Mouse (Mus musculus) cerebral cortex, adult 2 months (tissue): ENCODE data around the gene Mlc1.

Experiments
- WGBS: fragments of 180-500 bp; shearing (Covaris S2); methylation state at CpG from one replicate; pipeline ENCODE4 v1.1.7; 2018; 5-methylcytosine and 5-hydroxymethylcytosine counted together

The Mlc1 gene

GRCm38 (mm10) chr15:88978281-88979137 lies at the start of gene Mlc1:
Mlc1 (minus strand) TSS chr15:88979007.
- WGBS = 62% methylated on average over 10 of the region's 10 CpGs

DNA sequence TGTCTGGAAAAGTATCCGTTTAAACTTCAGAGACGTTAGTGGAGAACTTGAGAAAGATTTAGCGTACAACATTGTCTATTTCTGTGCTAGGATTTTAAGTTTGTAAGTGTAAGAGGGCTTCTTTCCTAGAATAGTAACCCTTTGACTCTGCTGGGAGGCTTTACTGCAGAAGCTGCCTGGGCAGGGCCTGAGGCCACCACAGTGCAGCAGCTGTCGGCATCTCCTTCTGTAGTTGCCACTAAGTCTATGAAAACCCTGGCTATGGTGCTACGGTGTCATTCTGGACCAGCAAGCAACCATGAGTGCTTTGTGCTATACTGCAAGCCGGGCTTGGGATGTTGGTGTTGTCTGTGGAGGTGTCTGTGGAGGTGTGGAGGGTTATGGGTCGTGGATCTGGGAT lies 41.7 kb upstream of the Mlc1 start:
- WGBS = 79% methylated on average over 7 of the region's 7 CpGs

- 86% methylated on average over 7 of the region's 7 CpGs for WGBS
Measured at GRCm38 (mm10) chr15:89020085-89020484, 41.3 kb upstream of the Mlc1 start.

- WGBS = 93% methylated on average over 3 of the region's 3 CpGs
Measured at GRCm38 (mm10) chr15:89016722-89017121, 37.9 kb upstream of the Mlc1 start.

DNA sequence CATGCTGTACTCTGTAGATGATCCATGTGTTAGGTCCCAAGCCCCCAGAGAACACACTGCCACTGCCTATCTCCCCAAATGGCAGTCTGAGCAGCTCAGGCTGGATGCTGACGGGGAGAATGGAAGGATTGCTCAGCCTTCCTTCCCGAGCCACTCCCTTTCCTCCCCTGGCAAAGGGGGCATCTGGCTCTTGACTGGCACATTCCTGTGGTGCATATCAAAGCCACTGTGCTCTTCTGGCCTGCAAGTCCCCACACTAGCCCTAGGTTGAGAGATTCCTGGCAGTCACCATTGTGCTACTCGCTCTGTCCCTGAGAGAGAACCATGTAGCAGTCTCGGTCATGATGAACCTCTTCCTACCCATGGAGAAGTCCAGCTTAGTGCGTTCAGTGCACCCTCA lies 29.0 kb upstream of the Mlc1 start:
- WGBS = 81% methylated on average over 5 of the region's 5 CpGs

DNA sequence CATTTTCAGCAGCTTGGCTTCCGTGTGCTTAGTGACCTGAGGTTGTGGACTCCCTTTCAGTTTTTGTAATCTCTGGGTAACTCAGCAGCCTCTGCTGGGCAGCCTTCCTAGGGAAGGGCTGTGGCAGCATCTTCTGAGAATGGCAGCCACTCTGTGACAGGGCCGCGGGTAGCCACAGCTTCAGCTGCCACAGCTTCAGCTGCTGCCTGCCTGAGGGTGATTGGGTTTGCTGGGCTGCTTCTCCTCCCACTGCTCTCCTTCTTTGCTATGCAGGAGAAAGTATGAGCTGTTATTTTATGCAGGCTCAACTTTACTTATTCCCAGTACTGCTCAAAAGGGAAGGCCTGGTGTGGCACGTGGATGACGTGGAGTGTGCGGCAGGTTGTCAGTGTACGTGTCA lies 28.2 kb upstream of the Mlc1 start:
- 81% methylated on average over 7 of the region's 7 CpGs for WGBS

GRCm38 (mm10) chr15:89001245-89001644 lies 22.4 kb upstream of the Mlc1 start:
- WGBS = 66% methylated on average over 3 of the region's 3 CpGs

DNA sequence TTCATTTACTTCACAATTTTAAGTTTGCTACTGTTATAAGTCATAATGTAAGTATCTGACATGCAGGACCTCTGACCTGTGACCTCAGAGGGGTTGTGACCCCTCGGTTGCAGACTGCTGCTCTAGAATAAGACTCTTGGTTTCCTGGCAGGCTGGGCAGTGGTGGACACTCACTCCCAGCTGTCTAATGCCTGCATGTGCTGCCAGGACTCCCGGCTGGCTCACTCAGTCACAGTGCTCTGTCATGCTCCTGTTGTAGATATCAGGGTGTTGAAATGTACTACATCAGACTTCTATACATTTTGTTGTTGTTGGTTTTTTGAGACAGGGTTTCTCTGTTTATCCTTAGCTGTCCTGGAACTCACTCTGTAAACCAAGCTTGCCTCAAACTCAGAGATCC lies 21.6 kb upstream of the Mlc1 start:
- WGBS = 67% methylated on average over 2 of the region's 2 CpGs

- 75% methylated on average over 2 of the region's 2 CpGs for WGBS
Measured at GRCm38 (mm10) chr15:88999124-88999523, 20.3 kb upstream of the Mlc1 start.

DNA sequence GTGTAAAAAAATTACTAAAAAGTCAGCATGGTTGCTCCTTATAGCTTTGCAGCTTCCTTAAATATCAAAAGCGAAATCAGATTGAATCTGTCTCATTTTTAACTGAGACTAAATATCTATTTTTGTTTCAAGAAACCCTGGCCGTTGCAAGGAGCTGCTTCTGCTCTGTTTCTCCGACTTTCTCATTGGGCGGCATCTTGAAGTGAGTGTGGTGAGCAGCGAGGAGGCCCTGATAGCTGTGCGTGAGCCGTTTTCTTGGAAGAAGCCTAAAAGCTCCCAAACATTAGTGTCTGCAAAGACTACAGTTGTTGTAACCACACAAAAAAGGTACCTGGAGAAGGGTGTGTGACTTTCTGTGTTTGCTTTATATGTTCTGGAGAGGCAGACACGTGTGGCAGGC lies 19.8 kb upstream of the Mlc1 start:
- WGBS = 50% methylated on average over 8 of the region's 8 CpGs

- WGBS = 57% methylated on average over 2 of the region's 2 CpGs
Measured at GRCm38 (mm10) chr15:88989236-88989635, 10.4 kb upstream of the Mlc1 start.

DNA sequence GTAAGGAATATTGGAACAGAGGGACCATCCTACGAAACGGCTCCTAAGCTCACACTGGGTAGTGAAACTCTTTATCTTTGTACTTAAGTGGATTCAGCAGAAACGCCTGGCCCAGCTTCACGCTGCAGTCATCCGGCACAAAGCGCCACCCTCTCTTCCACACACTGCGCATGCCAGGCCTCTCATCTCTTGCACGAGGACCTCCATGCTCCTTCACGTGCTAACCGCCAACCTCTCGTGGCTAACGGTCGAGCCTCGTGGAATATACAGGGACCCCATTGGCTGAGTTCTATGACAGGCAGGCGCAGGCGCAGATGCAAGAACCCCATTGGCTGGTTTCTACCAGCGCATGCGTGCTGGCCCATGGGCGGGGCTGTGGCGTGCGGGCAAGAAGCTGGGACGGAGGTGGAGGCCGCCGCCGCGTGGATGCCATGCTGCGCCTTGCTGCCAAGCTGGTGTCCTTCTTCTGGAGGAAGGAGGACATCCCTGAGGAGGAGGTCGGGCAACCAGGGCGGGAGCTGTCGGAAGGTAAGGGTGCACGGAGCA lies 3.8 kb upstream of the Mlc1 start, which contains the start of gene Mov10l1:
TSS of gene Mov10l1 (plus strand) at position 376 of the 546 bp plus-strand sequence.
- WGBS = 95% methylated on average over 31 of the region's 31 CpGs

DNA sequence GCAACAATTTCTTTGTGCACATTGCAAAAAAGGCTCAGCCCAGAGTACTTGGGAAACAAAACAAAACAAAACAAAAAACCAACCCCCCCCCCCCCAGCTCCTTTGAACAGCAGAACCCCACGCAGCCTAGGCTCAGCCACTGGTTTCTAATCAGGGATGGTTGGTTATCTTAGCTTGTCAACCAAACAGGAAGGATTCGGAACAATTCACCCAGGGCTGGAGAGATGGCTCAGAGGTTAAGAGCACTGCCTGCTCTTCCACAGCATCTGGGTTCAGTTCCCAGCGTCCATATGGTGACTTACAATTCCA lies 285 bp upstream of the Mlc1 start:
- 64% methylated on average over 3 of the region's 3 CpGs for WGBS

DNA sequence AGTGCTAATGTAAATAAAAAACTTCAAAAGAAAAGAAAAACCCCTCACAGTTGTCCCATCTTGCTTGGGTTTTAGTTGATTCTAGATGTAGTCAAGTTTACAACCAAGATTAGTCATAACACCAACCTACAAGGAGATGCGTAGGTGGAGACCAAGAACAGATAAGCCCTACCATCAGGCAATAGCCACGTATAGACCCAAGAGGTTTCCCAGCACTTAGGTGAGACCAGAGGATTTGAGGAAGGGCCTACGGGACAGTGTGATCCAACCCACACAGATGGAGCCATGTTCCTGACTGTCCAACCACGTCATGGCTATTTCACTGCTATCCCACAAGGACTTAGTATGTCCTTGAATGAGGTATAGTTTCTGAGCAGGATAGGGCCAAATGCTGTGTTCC lies 6.5 kb downstream of the Mlc1 start:
- WGBS = 83% methylated on average over 4 of the region's 4 CpGs

GRCm38 (mm10) chr15:88964070-88964578 lies 14.7 kb downstream of the Mlc1 start:
- WGBS = 95% methylated on average over 2 of the region's 2 CpGs

DNA sequence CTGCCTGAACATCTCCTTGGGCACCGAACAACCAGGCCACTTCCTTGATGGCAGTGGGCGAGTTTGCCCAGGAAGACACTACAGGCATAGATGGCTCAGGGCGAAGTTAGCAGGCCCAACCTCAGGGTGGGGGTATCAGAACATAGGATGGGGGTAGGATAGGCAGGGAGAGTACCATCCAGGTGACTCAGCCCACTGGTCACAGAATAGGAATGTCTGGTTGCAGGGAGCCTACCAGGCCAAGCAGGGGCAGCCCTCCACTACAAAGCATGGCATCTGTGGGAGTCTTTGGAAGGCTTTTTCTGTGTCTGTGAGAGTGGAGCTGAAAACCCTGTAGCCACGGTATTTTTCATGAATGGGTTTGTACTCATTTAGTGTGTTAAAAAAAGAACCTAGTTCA lies 21.3 kb downstream of the Mlc1 start:
- 78% methylated on average over 4 of the region's 4 CpGs for WGBS

DNA sequence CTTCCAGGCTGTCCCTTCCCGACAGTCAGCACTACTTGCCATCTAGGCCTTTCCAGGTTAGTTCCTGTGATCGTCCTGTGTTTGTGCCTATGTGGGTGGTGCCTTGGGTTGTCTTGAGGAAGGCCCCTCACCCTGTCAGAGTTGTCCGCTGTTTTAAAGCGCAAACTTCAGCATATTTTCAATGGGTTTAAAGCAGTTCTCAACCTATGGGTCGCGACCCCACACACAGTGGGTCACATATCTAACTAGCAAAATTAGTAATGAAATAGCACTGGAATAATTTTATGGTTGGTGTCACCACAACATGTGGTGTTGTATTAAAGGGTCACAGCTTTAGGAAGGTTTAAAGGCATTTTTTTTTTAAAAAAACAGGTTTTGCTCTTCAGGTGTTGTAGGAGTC lies 23.5 kb downstream of the Mlc1 start:
- WGBS = 92% methylated on average over 6 of the region's 6 CpGs

DNA sequence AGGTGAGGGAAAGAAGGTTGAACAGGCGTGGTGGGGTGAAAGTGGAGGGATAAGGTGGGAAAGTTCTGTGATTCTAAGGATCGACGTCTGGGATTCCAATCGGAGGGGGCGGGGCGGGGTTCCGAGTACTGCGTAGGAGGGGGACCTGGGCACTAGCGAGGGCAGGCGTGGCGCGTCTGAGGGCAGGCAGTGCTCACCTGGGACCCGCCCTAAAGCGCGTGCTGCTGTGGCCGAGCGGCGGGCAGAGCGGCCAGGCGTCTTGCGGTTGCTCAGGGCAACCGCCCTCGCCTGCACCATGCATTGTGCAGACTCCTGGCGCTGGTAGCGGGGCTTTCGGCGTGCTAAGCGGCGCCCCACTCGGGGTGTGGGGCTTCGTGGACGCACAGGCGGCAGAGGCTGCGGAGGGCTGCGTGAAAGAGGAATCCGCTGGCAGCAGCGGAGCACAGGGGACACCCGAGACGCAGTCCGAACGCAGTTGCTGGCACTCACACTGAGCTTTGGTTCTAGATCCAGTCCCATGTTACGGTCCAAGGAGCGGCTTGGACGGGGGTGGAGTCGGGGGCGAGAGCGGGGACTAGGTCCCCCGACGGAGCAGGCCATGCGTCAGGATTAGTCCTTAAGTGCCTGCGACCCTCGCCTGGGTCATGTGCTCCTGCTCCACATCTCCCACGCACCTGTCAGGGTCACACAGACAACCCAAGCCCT lies 24.3 kb downstream of the Mlc1 start, which contains the start of gene Ttll8:
TSS of gene Ttll8 (minus strand) at position 51 of the 705 bp plus-strand sequence.
- 5% methylated on average over 53 of the region's 53 CpGs for WGBS

- WGBS = 82% methylated on average over 4 of the region's 4 CpGs
Measured at GRCm38 (mm10) chr15:88951246-88951645, 27.6 kb downstream of the Mlc1 start.

DNA sequence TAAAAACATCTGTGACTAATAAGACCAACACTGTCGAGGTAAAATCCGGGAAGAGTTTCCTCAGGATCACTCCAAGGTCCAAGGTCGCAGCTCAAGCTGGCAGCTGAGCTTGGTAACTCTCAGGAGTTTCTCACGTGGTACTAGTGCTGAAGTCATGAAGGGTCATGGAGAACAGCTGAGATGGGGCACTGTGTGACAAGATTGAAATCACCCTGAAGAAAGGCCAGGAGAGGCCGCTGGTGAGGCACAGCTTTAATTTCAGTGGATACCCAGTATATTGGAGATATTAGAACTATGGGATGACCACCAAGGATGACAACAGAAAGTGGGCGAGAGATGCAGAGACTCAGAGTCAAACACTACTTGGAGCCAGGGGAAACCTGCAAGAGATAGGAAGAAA lies 32.0 kb downstream of the Mlc1 start:
- 68% methylated on average over 6 of the region's 6 CpGs for WGBS

GRCm38 (mm10) chr15:88943896-88944551 lies 34.8 kb downstream of the Mlc1 start:
- 41% methylated on average over 5 of the region's 5 CpGs for WGBS

- WGBS = 80% methylated on average over 5 of the region's 5 CpGs
Measured at GRCm38 (mm10) chr15:88942783-88943182, 36.0 kb downstream of the Mlc1 start.
